Comparison of ENCODE assay signal across 12 mouse cellular contexts in the genomic region with DNA sequence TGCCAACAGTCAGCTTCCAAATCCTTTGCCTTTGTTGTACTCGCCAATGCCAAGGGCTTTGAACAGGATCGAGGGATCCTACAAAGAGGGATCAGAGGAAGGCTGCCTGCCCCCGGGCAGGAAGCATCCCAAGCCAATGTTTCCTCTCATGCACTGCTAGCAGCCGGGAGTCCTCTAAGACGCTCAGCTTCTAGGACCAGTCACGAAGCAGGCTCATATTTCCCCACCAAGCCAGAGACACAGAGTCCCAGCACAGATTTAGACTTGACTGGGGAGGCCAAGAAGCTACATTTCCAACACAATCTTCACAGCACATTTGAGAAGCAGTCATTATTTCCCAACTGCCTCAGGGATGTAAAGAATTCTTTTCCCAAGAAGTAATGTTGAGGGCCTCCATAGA. TPM values are rescaled to one million over a fixed set of nuclear protein-coding genes. Genes with fewer than 3 reads are reported as not detected.
"Had no signal": no experiment of that assay in that cellular context is flagged by ENCODE, and none has a peak within 500 bp of the region (broad histone marks: within the 10 kb centered on the region; RNA-seq: fewer than 3 reads in every experiment).

No protein-coding gene starts in this region.

- H3K36me3 ChIP-seq: limb, embryonic 15.5 days; liver, embryonic 12.5 days; midbrain, embryonic 12.5 days; neural tube, embryonic 13.5 days had no signal

- H3K9me3 ChIP-seq: limb, embryonic 15.5 days; liver, embryonic 12.5 days; midbrain, embryonic 12.5 days; neural tube, embryonic 13.5 days had no signal

- ATAC-seq: intestine, embryonic 16.5 days; liver, embryonic 12.5 days; midbrain, embryonic 16.5 days had no signal

- H3K4me2 ChIP-seq: limb, embryonic 15.5 days; liver, embryonic 12.5 days; midbrain, embryonic 12.5 days; neural tube, embryonic 13.5 days had no signal

- H3K9ac ChIP-seq: limb, embryonic 15.5 days; liver, embryonic 12.5 days; midbrain, embryonic 12.5 days; neural tube, embryonic 13.5 days had no signal

- DNase-seq: kidney, adult 8-10 months; kidney, postnatal 25 days; layer of hippocampus, adult 9-11 months; layer of hippocampus, postnatal 36 days; right cerebral cortex, postnatal 25 days; thymus, postnatal 4 days had no signal

- H3K27me3 ChIP-seq: limb, embryonic 15.5 days; liver, embryonic 12.5 days; midbrain, embryonic 12.5 days; neural tube, embryonic 13.5 days had no signal

- H3K27ac ChIP-seq: limb, embryonic 15.5 days; liver, embryonic 12.5 days; midbrain, embryonic 12.5 days; neural tube, embryonic 13.5 days had no signal

- H3K4me1 ChIP-seq: limb, embryonic 15.5 days; liver, embryonic 12.5 days; midbrain, embryonic 12.5 days; neural tube, embryonic 13.5 days had no signal

- H3K4me3 ChIP-seq: limb, embryonic 15.5 days; liver, embryonic 12.5 days; midbrain, embryonic 12.5 days; neural tube, embryonic 13.5 days had no signal

RNA-seq across cellular contexts. Expression of gene Dnah9, which starts 43.9 kb away (rescaled TPM):
- polyA plus RNA-seq: liver, embryonic 12.5 days had no signal
